In the genomic region with DNA sequence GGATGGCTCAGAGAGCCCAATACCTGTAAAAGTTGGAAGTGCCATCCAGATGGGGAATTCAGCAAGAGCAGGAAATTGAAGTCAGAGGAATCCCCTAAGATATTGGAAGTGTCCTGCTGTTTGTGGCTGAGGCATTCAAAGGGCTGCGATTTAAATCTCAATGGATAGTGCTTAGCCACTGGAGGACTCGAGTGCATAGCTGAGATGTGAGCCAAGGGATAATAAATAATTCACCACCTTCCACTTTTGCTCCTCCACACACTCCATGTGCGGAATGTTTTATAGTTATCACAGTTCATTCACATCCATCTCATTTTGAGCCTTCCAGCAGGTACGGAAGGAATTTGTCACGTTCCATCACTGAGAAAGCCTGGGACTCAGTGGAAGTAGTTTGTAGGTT, we compare ENCODE assay signal across 22 mouse cellular contexts.
"Had no signal": no experiment of that assay in that cellular context is flagged by ENCODE, and none has a peak within 500 bp of the region (broad histone marks: within the 10 kb centered on the region; RNA-seq: fewer than 3 reads in every experiment).

No protein-coding gene starts in this region.

- H3K9me3 ChIP-seq: liver, embryonic 15.5 days; lung, embryonic 15.5 days; midbrain, embryonic 10.5 days; midbrain, embryonic 12.5 days; neural tube, embryonic 12.5 days; neural tube, embryonic 15.5 days; stomach, embryonic 15.5 days had no signal

- H3K27ac ChIP-seq: liver, embryonic 15.5 days; lung, embryonic 15.5 days; macrophage; midbrain, embryonic 10.5 days; midbrain, embryonic 12.5 days; neural tube, embryonic 12.5 days; neural tube, embryonic 15.5 days; stomach, embryonic 15.5 days; stomach, postnatal 0 days had no signal

- ATAC-seq: liver, postnatal 0 days; lung, postnatal 0 days; midbrain, embryonic 16.5 days had no signal

- H3K4me2 ChIP-seq: liver, embryonic 15.5 days; lung, embryonic 15.5 days; midbrain, embryonic 12.5 days; neural tube, embryonic 12.5 days; neural tube, embryonic 15.5 days; stomach, embryonic 15.5 days had no signal

- H3K36me3 ChIP-seq: liver, embryonic 15.5 days; lung, embryonic 15.5 days; midbrain, embryonic 10.5 days; midbrain, embryonic 12.5 days; neural tube, embryonic 12.5 days; neural tube, embryonic 15.5 days; stomach, embryonic 15.5 days had no signal

- H3K27me3 ChIP-seq: liver, embryonic 15.5 days; lung, embryonic 15.5 days; megakaryocyte, embryonic 14.5 days; midbrain, embryonic 12.5 days; neural tube, embryonic 12.5 days; neural tube, embryonic 15.5 days; stomach, embryonic 15.5 days had no signal

- H3K4me1 ChIP-seq: liver, embryonic 15.5 days; lung, embryonic 15.5 days; megakaryocyte, embryonic 14.5 days; midbrain, embryonic 12.5 days; neural tube, embryonic 12.5 days; stomach, embryonic 15.5 days had no signal

- H3K4me3 ChIP-seq: liver, embryonic 15.5 days; lung, embryonic 15.5 days; megakaryocyte, embryonic 14.5 days; midbrain, embryonic 10.5 days; midbrain, embryonic 12.5 days; myocyte; neural tube, embryonic 12.5 days; neural tube, embryonic 15.5 days; stomach, embryonic 15.5 days had no signal

- DNase-seq: liver, postnatal 0 days; lung, adult 2 months; lung, postnatal 14 days; lung, postnatal 36 days; midbrain, embryonic 14.5 days; right cerebral cortex, postnatal 14 days; thymus, adult 2 months; thymus, postnatal 25 days; thymus, postnatal 4 days had no signal

- H3K9ac ChIP-seq: liver, embryonic 15.5 days; liver, postnatal 0 days; lung, embryonic 15.5 days; midbrain, embryonic 12.5 days; neural tube, embryonic 12.5 days; neural tube, embryonic 15.5 days; stomach, embryonic 15.5 days had no signal
